Mouse (Mus musculus): ENCODE data around the gene Slc2a9. TPM values are rescaled to one million over a fixed set of nuclear protein-coding genes. Genes with fewer than 3 reads are reported as not detected.

Gene Slc2a9
- total and polyA plus RNA-seq, 3 experiments: 0.50 to 4.2 (median 3.5) TPM

DNA sequence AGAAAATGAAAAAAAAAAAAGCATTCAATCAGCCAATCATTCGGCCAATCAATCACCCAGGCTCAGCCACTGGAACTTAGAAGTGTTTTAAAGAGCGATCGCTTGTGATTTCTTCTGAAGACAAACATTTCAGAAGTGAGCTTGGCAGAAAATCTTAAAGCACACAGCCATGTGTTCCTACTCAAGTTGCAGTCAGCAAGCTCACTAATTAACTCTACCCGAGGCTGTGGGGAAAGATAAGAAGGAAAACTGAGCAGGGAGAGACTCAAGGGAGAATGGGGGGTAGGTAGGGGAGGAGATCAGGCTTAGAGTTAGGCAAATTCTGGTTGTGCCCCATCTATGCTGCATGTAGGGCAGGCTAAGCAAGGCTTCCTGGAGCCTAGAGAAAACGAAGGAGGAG, 130.6 kb downstream of the Slc2a9 start:
- ATAC-seq (ENCODE audit: extremely low read depth, insufficient number of reproducible peaks, low FRiP score, poor library complexity, severe bottlenecking) (no peak), DNase-seq (ENCODE audit: low spot score) (no peak)
- H3K4me3 ChIP-seq (ENCODE audit: low read depth, low read length): no peak overlapping the region
- H3K36me3 ChIP-seq (replicated peaks): no peaks in the 10 kb centered on the region
- H3K4me1 ChIP-seq (ENCODE audit: insufficient read depth, low read depth, low read length): no peaks in the 10 kb centered on the region; the same call in 1 of the 2 replicates
- no peaks in the 10 kb centered on the region for H3K9me3 ChIP-seq (replicated peaks)
- TF ChIP-seq GATA1 (IDR thresholded peaks at IDR 0.05; ENCODE audit: borderline replicate concordance, low read length): no peak
- TF ChIP-seq GATA2 (IDR thresholded peaks at IDR 0.05; ENCODE audit: borderline replicate concordance, low read depth, low read length): no peak
- TF ChIP-seq CTCF (IDR thresholded peaks at IDR 0.05; ENCODE audit: low read depth, low read length): no peak
- TF ChIP-seq POLR2AphosphoS5 (IDR thresholded peaks at IDR 0.05; ENCODE audit: insufficient replicate concordance, low read depth, low read length): no peak
- TF ChIP-seq TAL1 (conservative IDR thresholded peaks at IDR 0.05; ENCODE audit: low read depth, low read length): no peak
- no peaks in the 10 kb centered on the region for H3K27me3 ChIP-seq (ENCODE audit: insufficient read depth, low read length)

DNA sequence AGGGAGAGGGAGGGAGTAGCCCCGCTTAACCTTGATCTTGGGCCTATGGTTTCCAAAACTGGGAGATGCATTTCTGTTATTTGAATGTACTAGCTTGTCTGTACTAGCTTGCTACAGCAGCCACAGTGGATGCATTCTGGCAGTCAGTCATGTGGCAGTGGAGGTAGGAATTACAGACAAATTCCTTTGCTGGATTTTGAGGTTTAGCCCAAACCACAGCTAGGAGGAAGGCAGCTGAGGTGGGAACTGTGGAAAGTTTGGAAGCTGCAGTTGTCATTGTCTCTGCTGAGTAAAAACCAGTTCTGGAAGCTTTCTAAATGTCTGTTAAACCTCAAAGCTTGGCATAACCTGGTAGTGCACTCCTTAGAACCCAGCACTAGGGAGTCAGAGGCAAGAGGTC, 131.6 kb downstream of the Slc2a9 start:
- no peak for DNase-seq (ENCODE audit: low spot score)
- no peaks in the 10 kb centered on the region for H3K36me3 ChIP-seq (replicated peaks)

DNA sequence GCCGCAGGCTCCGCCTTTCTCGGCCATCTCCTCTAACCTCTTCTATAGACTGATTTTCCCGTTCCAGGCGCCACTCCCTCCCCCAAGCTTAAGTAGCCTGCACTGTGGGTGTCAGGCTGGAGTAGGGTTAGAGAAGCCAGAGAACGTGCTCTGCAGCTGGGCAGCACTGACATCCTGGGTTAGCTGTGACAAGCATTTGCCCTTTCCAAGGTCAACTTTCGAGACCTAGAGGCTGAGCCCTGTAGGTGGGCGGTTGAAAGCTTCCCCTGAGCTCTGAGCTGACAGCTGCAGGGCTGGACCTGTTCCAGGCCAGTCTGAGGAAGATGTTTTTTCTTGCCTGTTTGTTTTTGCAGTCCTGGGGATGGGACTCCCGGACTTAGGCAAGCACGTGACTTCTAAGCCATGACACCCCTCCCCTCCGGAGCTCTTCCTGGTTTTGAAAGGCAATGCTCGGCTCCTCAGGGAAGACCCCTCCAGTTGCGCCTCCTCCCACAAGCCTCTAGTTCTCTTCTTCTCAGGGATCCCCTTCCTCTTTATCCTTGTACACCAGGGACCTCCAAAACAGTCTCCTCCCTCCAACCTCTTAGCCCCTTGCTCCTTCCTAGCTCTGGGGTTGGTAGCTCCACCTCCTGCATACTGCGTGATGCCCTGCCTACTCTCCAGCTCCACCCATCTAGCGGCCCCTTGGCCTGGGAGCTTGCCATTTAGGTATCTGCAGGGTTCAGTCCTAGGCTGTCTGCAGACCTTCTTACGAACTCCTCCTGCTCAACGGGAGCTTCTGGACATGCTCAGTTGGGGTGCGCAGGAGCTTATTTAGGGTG, 136.1 kb downstream of the Slc2a9 start:
- no peaks in the 10 kb centered on the region for H3K36me3 ChIP-seq (replicated peaks)
- peaks cover 11% of the 10 kb centered on the region; the same call in 1 of the 2 replicates for H3K27me3 ChIP-seq (ENCODE audit: insufficient read depth, low read length)
- ATAC-seq (ENCODE audit: extremely low read depth, insufficient number of reproducible peaks, low FRiP score, poor library complexity, severe bottlenecking) (no peak), DNase-seq (ENCODE audit: low spot score) (no peak)
- no peak for TF ChIP-seq GATA1 (IDR thresholded peaks at IDR 0.05; ENCODE audit: borderline replicate concordance, low read length)
- no peak for TF ChIP-seq POLR2AphosphoS5 (IDR thresholded peaks at IDR 0.05; ENCODE audit: insufficient replicate concordance, low read depth, low read length)
- no peak for TF ChIP-seq CTCF (IDR thresholded peaks at IDR 0.05; ENCODE audit: low read depth, low read length)
- TF ChIP-seq TAL1 (conservative IDR thresholded peaks at IDR 0.05; ENCODE audit: low read depth, low read length): no peak
- TF ChIP-seq GATA2 (IDR thresholded peaks at IDR 0.05; ENCODE audit: borderline replicate concordance, low read depth, low read length): no peak
- H3K4me1 ChIP-seq (ENCODE audit: insufficient read depth, low read depth, low read length): peaks cover 4% of the 10 kb centered on the region; the same call in 1 of the 2 replicates
- peak overlapping the region; percentile 34; the same call in 1 of the 2 replicates for H3K4me3 ChIP-seq (ENCODE audit: low read depth, low read length)
- no peaks in the 10 kb centered on the region for H3K9me3 ChIP-seq (replicated peaks)

More for the DNA sequence above, 131.6 kb downstream of the Slc2a9 start:
- no peak for ATAC-seq (ENCODE audit: extremely low read depth, insufficient number of reproducible peaks, low FRiP score, poor library complexity, severe bottlenecking)
- Histone ChIP-seq H3K9me3 (replicated peaks) (no peaks in the 10 kb centered on the region), H3K4me1 (ENCODE audit: insufficient read depth, low read depth, low read length) (peaks cover 4% of the 10 kb centered on the region; the same call in 1 of the 2 replicates), H3K27me3 (ENCODE audit: insufficient read depth, low read length) (peaks cover 6% of the 10 kb centered on the region; the same call in 1 of the 2 replicates), H3K4me3 (ENCODE audit: low read depth, low read length) (no peak overlapping the region)
- TF ChIP-seq GATA2 (IDR thresholded peaks at IDR 0.05; ENCODE audit: borderline replicate concordance, low read depth, low read length) (no peak), CTCF (IDR thresholded peaks at IDR 0.05; ENCODE audit: low read depth, low read length) (no peak), POLR2AphosphoS5 (IDR thresholded peaks at IDR 0.05; ENCODE audit: insufficient replicate concordance, low read depth, low read length) (no peak), TAL1 (conservative IDR thresholded peaks at IDR 0.05; ENCODE audit: low read depth, low read length) (no peak), GATA1 (IDR thresholded peaks at IDR 0.05; ENCODE audit: borderline replicate concordance, low read length) (no peak)

DNA sequence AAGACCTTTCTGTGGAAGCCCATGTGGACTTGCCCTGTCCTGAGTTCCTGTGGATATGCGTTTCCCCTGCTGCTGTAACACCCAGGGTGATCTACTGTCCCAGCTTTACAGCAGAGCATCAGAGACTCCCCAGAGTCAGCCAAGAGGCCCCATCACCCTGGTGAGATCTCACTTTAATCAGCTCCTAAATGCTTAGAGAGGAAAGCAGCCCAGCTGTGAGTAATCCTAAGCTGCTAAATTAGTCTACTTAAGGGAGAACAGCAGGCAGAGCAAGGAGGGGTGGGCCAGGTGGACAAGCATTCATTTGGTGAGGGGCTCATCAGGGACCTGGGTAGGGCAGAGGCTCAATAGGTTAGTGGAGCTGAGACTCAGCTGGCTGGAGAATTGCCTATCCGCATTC, 137.4 kb downstream of the Slc2a9 start:
- Histone ChIP-seq H3K36me3 (replicated peaks) (no peaks in the 10 kb centered on the region), H3K9me3 (replicated peaks) (no peaks in the 10 kb centered on the region), H3K4me1 (ENCODE audit: insufficient read depth, low read depth, low read length) (peaks cover 4% of the 10 kb centered on the region; the same call in 1 of the 2 replicates), H3K4me3 (ENCODE audit: low read depth, low read length) (no peak overlapping the region), H3K27me3 (ENCODE audit: insufficient read depth, low read length) (peaks cover 11% of the 10 kb centered on the region; the same call in 1 of the 2 replicates)
- DNase-seq (ENCODE audit: low spot score): no peak
- no peak for ATAC-seq (ENCODE audit: extremely low read depth, insufficient number of reproducible peaks, low FRiP score, poor library complexity, severe bottlenecking)
- TF ChIP-seq POLR2AphosphoS5 (IDR thresholded peaks at IDR 0.05; ENCODE audit: insufficient replicate concordance, low read depth, low read length) (no peak), TAL1 (conservative IDR thresholded peaks at IDR 0.05; ENCODE audit: low read depth, low read length) (no peak), GATA2 (IDR thresholded peaks at IDR 0.05; ENCODE audit: borderline replicate concordance, low read depth, low read length) (no peak), CTCF (IDR thresholded peaks at IDR 0.05; ENCODE audit: low read depth, low read length) (no peak), GATA1 (IDR thresholded peaks at IDR 0.05; ENCODE audit: borderline replicate concordance, low read length) (no peak)

DNA sequence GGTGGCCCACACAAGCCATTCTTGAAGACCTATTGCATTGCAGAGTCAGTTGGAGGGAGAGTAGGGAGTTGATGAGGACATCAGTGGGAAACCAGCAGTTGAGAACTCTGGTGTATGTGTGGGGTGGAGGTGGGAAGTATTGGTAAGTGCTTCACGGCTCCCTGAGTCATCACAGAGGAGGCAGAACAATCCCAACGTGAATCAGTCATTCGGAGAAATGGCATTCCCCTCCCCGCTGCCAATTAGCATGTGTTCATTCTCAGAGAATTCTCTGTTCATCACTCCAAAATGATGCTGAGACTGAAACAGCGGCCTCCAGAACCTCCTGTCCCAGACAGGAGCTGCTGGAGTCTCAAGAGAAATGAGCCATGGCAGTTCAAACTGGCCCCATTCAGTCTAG, 138.5 kb downstream of the Slc2a9 start:
- Histone ChIP-seq H3K4me3 (ENCODE audit: low read depth, low read length) (no peak overlapping the region), H3K27me3 (ENCODE audit: insufficient read depth, low read length) (peaks cover 11% of the 10 kb centered on the region; the same call in 1 of the 2 replicates), H3K36me3 (replicated peaks) (no peaks in the 10 kb centered on the region), H3K4me1 (ENCODE audit: insufficient read depth, low read depth, low read length) (peaks cover 4% of the 10 kb centered on the region; the same call in 1 of the 2 replicates), H3K9me3 (replicated peaks) (no peaks in the 10 kb centered on the region)
- ATAC-seq (ENCODE audit: extremely low read depth, insufficient number of reproducible peaks, low FRiP score, poor library complexity, severe bottlenecking): no peak
- DNase-seq (ENCODE audit: low spot score): no peak
- TF ChIP-seq GATA1 (IDR thresholded peaks at IDR 0.05; ENCODE audit: borderline replicate concordance, low read length): no peak
- TF ChIP-seq CTCF (IDR thresholded peaks at IDR 0.05; ENCODE audit: low read depth, low read length): no peak
- TF ChIP-seq GATA2 (IDR thresholded peaks at IDR 0.05; ENCODE audit: borderline replicate concordance, low read depth, low read length): no peak
- TF ChIP-seq TAL1 (conservative IDR thresholded peaks at IDR 0.05; ENCODE audit: low read depth, low read length): no peak
- no peak for TF ChIP-seq POLR2AphosphoS5 (IDR thresholded peaks at IDR 0.05; ENCODE audit: insufficient replicate concordance, low read depth, low read length)

DNA sequence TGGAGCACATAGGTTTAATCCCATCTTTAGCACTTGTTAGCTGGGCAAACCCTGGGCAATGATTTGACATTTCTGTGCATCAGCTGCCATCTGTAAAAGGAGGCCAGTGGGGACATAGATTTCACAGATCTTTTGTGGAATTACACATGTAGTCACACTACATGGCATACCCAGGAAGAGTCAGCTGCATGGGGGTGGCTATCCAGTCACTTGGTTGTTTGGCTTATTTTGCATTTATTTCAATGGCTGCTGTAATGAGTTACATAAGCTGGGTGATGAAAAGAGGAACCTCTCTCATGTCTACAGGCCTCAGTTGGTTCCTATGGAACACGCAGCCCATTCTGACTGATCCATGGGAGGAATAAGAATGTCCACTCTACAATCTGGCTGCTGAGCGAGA, 143.2 kb downstream of the Slc2a9 start:
- no peak for ATAC-seq (ENCODE audit: extremely low read depth, insufficient number of reproducible peaks, low FRiP score, poor library complexity, severe bottlenecking)
- H3K27me3 ChIP-seq (ENCODE audit: insufficient read depth, low read length): no peaks in the 10 kb centered on the region; the same call in 1 of the 2 replicates
- H3K4me3 ChIP-seq (ENCODE audit: low read depth, low read length): no peak overlapping the region
- H3K36me3 ChIP-seq (replicated peaks): no peaks in the 10 kb centered on the region
- TF ChIP-seq GATA2 (IDR thresholded peaks at IDR 0.05; ENCODE audit: borderline replicate concordance, low read depth, low read length) (no peak), POLR2AphosphoS5 (IDR thresholded peaks at IDR 0.05; ENCODE audit: insufficient replicate concordance, low read depth, low read length) (no peak), GATA1 (IDR thresholded peaks at IDR 0.05; ENCODE audit: borderline replicate concordance, low read length) (no peak), CTCF (IDR thresholded peaks at IDR 0.05; ENCODE audit: low read depth, low read length) (no peak), TAL1 (conservative IDR thresholded peaks at IDR 0.05; ENCODE audit: low read depth, low read length) (no peak)
- H3K4me1 ChIP-seq (ENCODE audit: insufficient read depth, low read depth, low read length): no peaks in the 10 kb centered on the region
- no peaks in the 10 kb centered on the region for H3K9me3 ChIP-seq (replicated peaks)
- no peak for DNase-seq (ENCODE audit: low spot score)
